Mouse (Mus musculus) cerebellum, adult 2 months (tissue): Measurements from ENCODE around the gene Dync1li2.

Experiments used
- CTCF ChIP-seq: fragments of 200-500 bp; IDR thresholded peaks from 2 replicates; pipeline ENCODE4 v1.5.1; 2011; ENCODE audit warnings: low read depth, mild to moderate bottlenecking, control low read depth, low read length, moderate library complexity, borderline replicate concordance; ENCODE audit not compliant: insufficient read depth
- POLR2A ChIP-seq: fragments of 200-500 bp; IDR thresholded peaks from 2 replicates; pipeline ENCODE4 v1.6.1; 2011; ENCODE audit warnings: low read length, control low read depth, borderline replicate concordance; ENCODE audit not compliant: insufficient read depth

DNA sequence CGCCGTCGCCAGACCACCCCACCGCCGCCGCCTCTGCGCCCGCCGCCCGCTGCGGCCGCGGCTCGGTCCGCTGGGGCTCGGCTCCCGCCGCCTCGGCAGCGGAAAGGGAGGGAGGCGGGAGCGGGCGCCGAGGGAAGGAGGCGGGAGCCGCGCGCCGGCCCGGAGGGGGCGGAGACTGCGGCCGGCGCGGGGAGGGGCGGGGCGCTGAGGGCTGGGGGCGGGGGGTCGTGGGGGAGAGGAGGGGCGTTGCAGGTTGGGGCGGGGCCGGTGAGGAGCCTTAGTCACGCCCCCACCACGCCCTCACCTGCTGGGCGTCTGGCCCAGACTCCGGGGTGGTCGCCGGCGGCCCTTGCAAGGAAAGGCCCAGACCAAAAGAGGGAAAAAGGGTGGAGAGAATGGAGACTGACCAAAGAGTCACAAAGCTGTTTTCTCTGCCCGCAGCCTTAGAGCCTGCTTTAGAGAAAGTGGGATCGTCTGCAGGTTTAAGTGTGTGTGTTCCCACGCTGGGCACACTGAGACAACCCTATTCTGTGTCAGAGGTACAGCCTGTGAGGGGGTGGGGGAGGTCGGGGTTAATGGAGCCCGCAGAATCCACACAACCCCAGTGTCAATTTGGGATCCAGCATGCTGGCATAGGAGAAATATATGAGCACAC, 47.0 kb downstream of the Dync1li2 start, which contains the start of gene Cmtm4:
- TF ChIP-seq CTCF, result no peak
- peak; percentile 43; the same call in 1 of the 2 replicates for TF ChIP-seq POLR2A
